Mouse (Mus musculus): ENCODE data around the gene Tgif2lx2. TPM values are rescaled to one million over a fixed set of nuclear protein-coding genes. Genes with fewer than 3 reads are reported as not detected.
"Not testable (repeated sequence)": the region's sequence is repeated elsewhere in the genome, so short reads cannot be mapped to it uniquely, and the experiment has no call there.

Tgif2lx2 gene
- total RNA-seq (2021), result not detected
- long read RNA-seq, experiment 1, result 0 reads
- long read RNA-seq, experiment 2, result 0 reads

DNA sequence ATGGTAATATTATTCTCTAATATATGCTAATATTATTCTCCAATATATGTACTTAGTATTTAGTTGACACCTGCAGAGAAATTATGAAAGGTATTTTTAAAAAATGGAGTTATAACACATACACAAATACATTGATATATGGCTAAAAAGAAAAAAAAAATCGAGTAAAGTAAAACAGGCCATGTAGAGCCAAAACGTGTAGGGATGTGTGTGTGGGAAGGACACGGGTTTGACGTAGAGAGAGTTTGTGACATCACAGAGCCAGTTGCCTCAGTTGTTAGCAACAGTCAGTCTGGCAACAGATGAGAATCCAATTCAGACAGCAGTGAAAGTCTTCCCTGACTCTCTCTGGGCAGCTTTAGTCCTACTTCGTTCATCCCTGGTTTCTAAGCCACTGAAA lies at the start of gene Tgif2lx2:
Gene Tgif2lx2, plus strand, starts transcription at position 301 of the 400 bp plus-strand sequence.
- intact Hi-C loops (cut with DNase I); DNase-seq (ENCODE audit: low spot score in 2 of 2): not testable (repeated sequence)

Other genes with a start within 250 kb of the Tgif2lx2 start
- gene Tgif2lx1, start 53.5 kb downstream of the Tgif2lx2 start, total RNA-seq (2021), result not detected